Mouse (Mus musculus): Measurements from ENCODE around the gene Epb41. TPM values are rescaled to one million over a fixed set of nuclear protein-coding genes. Genes with fewer than 3 reads are reported as not detected.

Gene Epb41
- polyA plus RNA-seq, 1 experiment from 2014 or later = 22.2 TPM

GRCm38 (mm10) chr4:132071674-132072073 lies 3.4 kb downstream of the Epb41 start:
- 93% methylated on average over 2 of the region's 2 CpGs for WGBS
- Histone ChIP-seq H3K4me2 (replicated peaks; ENCODE audit: low read depth) (no peak overlapping the region), H3K9ac (ENCODE audit: low read depth, low read length) (no peak overlapping the region), H3K36me3 (ENCODE audit: control insufficient read depth, insufficient read depth) (no peaks in the 10 kb centered on the region; the same call in 1 of the 2 replicates), H3K9me3 (ENCODE audit: control insufficient read depth) (no peaks in the 10 kb centered on the region), H3K27me3 (replicated peaks; ENCODE audit: control insufficient read depth, insufficient read depth, low read length) (no peaks in the 10 kb centered on the region), H3K4me1 (replicated peaks; ENCODE audit: control insufficient read depth, insufficient read depth, low read length) (peaks cover 4% of the 10 kb centered on the region; the same call in 1 of the 2 replicates), H3K27ac (ENCODE audit: low read depth, low read length) (no peak overlapping the region), H3K4me3 (ENCODE audit: low read depth, low read length) (no peak overlapping the region)
- TF ChIP-seq CTCF (IDR thresholded peaks at IDR 0.05; ENCODE audit: low read depth) = no peak
- ATAC-seq = no peak

- ATAC-seq = no peak
- no peak overlapping the region for H3K4me2 ChIP-seq (replicated peaks; ENCODE audit: low read depth)
- H3K4me1 ChIP-seq (replicated peaks; ENCODE audit: control insufficient read depth, insufficient read depth, low read length) = peaks cover 3% of the 10 kb centered on the region; the same call in 1 of the 2 replicates
- TF ChIP-seq CTCF (IDR thresholded peaks at IDR 0.05; ENCODE audit: low read depth) = no peak
- H3K27ac ChIP-seq (ENCODE audit: low read depth, low read length) = no peak overlapping the region
- H3K4me3 ChIP-seq (ENCODE audit: low read depth, low read length) = no peak overlapping the region
- no peak overlapping the region for H3K9ac ChIP-seq (ENCODE audit: low read depth, low read length)
- H3K9me3 ChIP-seq (ENCODE audit: control insufficient read depth) = no peaks in the 10 kb centered on the region
- no peaks in the 10 kb centered on the region for H3K27me3 ChIP-seq (replicated peaks; ENCODE audit: control insufficient read depth, insufficient read depth, low read length)
- WGBS = 33% methylated on average over 2 of the region's 2 CpGs
- H3K36me3 ChIP-seq (ENCODE audit: control insufficient read depth, insufficient read depth) = no peaks in the 10 kb centered on the region; the same call in 1 of the 2 replicates
These were observed 7.2 kb downstream of the Epb41 start for GRCm38 (mm10) chr4:132067938-132068235.

DNA sequence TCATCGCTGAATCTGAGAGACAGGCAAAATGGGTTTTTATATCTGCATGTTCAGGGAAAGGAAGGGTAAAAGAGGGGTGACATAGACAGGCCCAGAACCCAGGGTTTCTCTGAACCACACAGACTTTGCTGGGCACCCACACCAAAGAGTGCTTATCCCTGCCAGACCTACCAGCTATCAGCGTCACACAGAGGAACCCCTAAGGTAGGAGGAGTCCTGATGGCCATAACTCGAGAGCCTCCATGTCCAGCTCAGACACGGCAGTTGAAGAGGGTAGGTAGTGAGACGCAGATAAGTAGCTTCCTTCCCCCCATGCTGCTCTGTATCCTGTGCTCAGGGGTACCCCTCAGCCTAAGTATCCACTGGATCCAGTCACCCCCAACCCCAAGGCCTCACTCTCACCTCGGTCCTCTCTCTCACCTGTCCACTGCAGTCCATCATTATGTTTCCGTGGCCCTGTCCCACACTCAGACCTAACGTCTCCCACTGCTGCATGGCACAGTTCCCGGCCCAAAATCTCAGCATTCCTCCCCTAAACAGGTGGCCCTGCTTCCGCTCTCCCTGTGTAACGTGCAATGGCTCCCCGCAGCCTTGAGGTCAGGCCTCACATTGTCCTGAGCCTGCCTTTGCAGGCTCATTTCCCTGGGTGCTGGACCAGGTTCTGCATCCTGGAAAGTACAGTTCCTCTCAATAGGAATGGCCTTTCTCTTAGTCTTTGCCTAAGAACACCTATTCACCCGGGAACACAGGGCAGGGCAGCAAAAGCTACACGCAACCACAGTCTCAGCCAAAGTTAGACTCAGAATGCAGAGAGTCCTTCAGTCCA lies 7.8 kb downstream of the Epb41 start:
- TF ChIP-seq CTCF (IDR thresholded peaks at IDR 0.05; ENCODE audit: low read depth) = no peak
- no peak overlapping the region for H3K27ac ChIP-seq (ENCODE audit: low read depth, low read length)
- no peaks in the 10 kb centered on the region for H3K27me3 ChIP-seq (replicated peaks; ENCODE audit: control insufficient read depth, insufficient read depth, low read length)
- H3K9ac ChIP-seq (ENCODE audit: low read depth, low read length) = no peak overlapping the region
- ATAC-seq = no peak
- WGBS = 79% methylated on average over 14 of the region's 14 CpGs
- H3K4me3 ChIP-seq (ENCODE audit: low read depth, low read length) = no peak overlapping the region
- H3K36me3 ChIP-seq (ENCODE audit: control insufficient read depth, insufficient read depth) = no peaks in the 10 kb centered on the region; the same call in 1 of the 2 replicates
- H3K9me3 ChIP-seq (ENCODE audit: control insufficient read depth) = no peaks in the 10 kb centered on the region
- peaks cover 3% of the 10 kb centered on the region; the same call in 1 of the 2 replicates for H3K4me1 ChIP-seq (replicated peaks; ENCODE audit: control insufficient read depth, insufficient read depth, low read length)
- H3K4me2 ChIP-seq (replicated peaks; ENCODE audit: low read depth) = no peak overlapping the region

DNA sequence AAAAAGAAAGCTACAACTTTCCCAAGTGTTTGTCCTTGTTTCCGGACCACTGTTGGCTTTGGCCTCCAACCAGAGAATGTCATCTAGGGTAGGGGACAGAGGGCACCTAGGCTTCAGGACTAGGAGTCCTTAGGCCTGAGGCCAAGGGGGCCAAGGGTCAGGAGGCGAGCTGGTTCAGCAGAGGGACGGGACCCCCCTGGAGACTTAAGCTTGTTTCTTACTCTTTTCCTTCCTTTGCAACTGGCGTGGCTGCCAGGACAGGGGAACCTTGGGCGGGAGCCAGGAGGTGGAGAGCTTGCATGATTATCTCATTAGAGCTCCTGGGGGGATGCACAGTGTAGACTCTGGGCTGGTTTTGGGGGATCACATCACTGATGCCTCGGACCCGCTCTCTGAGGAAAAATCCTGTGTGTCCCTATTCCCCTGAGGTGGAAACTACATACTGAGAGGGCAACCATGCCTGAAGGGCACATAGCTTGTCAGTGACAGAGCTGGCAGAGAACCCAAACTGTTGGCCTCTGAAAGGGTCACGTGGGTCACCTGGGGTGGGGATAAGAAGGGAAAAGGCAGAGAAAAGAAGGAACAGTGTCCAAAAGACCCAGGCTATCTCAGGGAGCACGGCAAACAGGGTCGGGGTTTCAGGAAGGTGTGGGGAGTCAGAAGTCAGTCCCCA lies 8.9 kb downstream of the Epb41 start:
- Histone ChIP-seq H3K27ac (ENCODE audit: low read depth, low read length) (no peak overlapping the region), H3K4me1 (replicated peaks; ENCODE audit: control insufficient read depth, insufficient read depth, low read length) (0 out of 2 replicates have a peak, but pooled peaks cover 3% of the 10 kb centered on the region), H3K4me3 (ENCODE audit: low read depth, low read length) (no peak overlapping the region), H3K27me3 (replicated peaks; ENCODE audit: control insufficient read depth, insufficient read depth, low read length) (no peaks in the 10 kb centered on the region), H3K9me3 (ENCODE audit: control insufficient read depth) (no peaks in the 10 kb centered on the region), H3K36me3 (ENCODE audit: control insufficient read depth, insufficient read depth) (no peaks in the 10 kb centered on the region; the same call in 1 of the 2 replicates), H3K4me2 (replicated peaks; ENCODE audit: low read depth) (no peak overlapping the region), H3K9ac (ENCODE audit: low read depth, low read length) (no peak overlapping the region)
- no peak for TF ChIP-seq CTCF (IDR thresholded peaks at IDR 0.05; ENCODE audit: low read depth)
- WGBS = 68% methylated on average over 10 of the region's 10 CpGs
- no peak for ATAC-seq

DNA sequence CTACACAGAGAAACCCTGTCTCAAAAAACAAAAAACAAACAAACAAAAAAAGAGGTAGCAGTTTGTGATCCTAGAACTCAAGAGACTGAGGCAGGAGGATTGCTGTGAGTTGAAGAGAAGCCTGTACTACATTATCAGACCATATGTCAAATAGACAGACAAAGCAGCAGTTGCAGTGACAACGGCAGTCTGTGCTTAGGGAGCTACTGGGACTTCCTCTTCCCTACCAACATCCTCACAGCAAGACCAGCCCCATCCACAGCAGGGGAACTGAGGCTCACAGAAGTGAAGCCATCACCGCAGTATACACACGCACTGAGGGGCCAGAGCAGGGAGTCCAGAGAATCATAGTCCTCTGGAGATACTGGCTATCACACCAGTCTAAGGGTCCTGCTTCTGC lies 9.5 kb downstream of the Epb41 start:
- Histone ChIP-seq H3K4me3 (ENCODE audit: low read depth, low read length) (no peak overlapping the region), H3K27me3 (replicated peaks; ENCODE audit: control insufficient read depth, insufficient read depth, low read length) (no peaks in the 10 kb centered on the region), H3K4me1 (replicated peaks; ENCODE audit: control insufficient read depth, insufficient read depth, low read length) (0 out of 2 replicates have a peak, but pooled peaks cover 3% of the 10 kb centered on the region), H3K9me3 (ENCODE audit: control insufficient read depth) (no peaks in the 10 kb centered on the region), H3K36me3 (ENCODE audit: control insufficient read depth, insufficient read depth) (no peaks in the 10 kb centered on the region; the same call in 1 of the 2 replicates), H3K4me2 (replicated peaks; ENCODE audit: low read depth) (no peak overlapping the region), H3K27ac (ENCODE audit: low read depth, low read length) (no peak overlapping the region), H3K9ac (ENCODE audit: low read depth, low read length) (no peak overlapping the region)
- no peak for ATAC-seq
- WGBS = 66% methylated on average over 3 of the region's 3 CpGs
- no peak for TF ChIP-seq CTCF (IDR thresholded peaks at IDR 0.05; ENCODE audit: low read depth)

DNA sequence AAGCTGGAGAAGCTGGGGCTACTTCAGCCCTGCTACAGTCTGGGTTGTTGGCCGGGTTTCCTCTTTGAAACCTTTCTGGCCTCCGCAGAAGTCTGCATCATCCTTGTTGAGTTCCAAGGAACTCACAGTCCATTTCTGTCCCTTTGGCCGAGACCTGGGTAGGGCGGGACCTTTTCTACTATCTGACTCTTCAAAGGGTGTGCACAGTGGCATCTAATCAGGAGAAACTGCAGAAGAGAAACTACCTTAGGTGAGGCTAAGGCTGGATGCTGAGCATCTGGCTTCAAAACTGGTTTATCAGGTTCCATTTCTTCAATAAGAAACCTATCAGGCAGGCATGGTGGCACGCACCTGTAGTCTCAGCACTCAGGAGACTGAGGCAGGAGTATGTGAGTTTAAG lies 10.6 kb downstream of the Epb41 start:
- H3K4me2 ChIP-seq (replicated peaks; ENCODE audit: low read depth) = no peak overlapping the region
- no peak overlapping the region for H3K27ac ChIP-seq (ENCODE audit: low read depth, low read length)
- no peaks in the 10 kb centered on the region for H3K9me3 ChIP-seq (ENCODE audit: control insufficient read depth)
- 52% methylated on average over 5 of the region's 5 CpGs for WGBS
- H3K27me3 ChIP-seq (replicated peaks; ENCODE audit: control insufficient read depth, insufficient read depth, low read length) = no peaks in the 10 kb centered on the region
- no peaks in the 10 kb centered on the region for H3K36me3 ChIP-seq (ENCODE audit: control insufficient read depth, insufficient read depth)
- TF ChIP-seq CTCF (IDR thresholded peaks at IDR 0.05; ENCODE audit: low read depth) = no peak
- peak; percentile 65 for ATAC-seq
- H3K4me3 ChIP-seq (ENCODE audit: low read depth, low read length) = no peak overlapping the region
- 0 out of 2 replicates have a peak, but pooled peaks cover 3% of the 10 kb centered on the region for H3K4me1 ChIP-seq (replicated peaks; ENCODE audit: control insufficient read depth, insufficient read depth, low read length)
- H3K9ac ChIP-seq (ENCODE audit: low read depth, low read length) = no peak overlapping the region
